Mouse (Mus musculus) gastrocnemius, postnatal 10 days (tissue): ENCODE data around the gene Efcab6. TPM values are rescaled to one million over a fixed set of nuclear protein-coding genes. Genes with fewer than 3 reads are reported as not detected.

Source experiments
- DNase-seq: peaks from one replicate; pipeline ENCODE4 v3.0.0; 2021; ENCODE audit warnings: mixed read lengths
- total RNA-seq, 2 experiments: library from RNA; stranded (reverse); gene quantifications; 2 replicates each; pipeline ENCODE4 v1.2.3; 2021

The Efcab6 gene
- total RNA-seq, 2 experiments from 2014 or later = 3.2 to 7.4 TPM

GRCm38 (mm10) chr15:83877898-83878297 lies 187.3 kb downstream of the Efcab6 start:
- DNase-seq = no peak

- DNase-seq = no peak
Observed at GRCm38 (mm10) chr15:83877155-83877866, 187.9 kb downstream of the Efcab6 start.

GRCm38 (mm10) chr15:83870936-83871335 lies 194.2 kb downstream of the Efcab6 start:
- no peak for DNase-seq

- no peak for DNase-seq
Observed at GRCm38 (mm10) chr15:83865626-83866025, 199.6 kb downstream of the Efcab6 start.

- DNase-seq = peak; percentile 81
Observed at GRCm38 (mm10) chr15:83857129-83857528, 208.1 kb downstream of the Efcab6 start.

- DNase-seq = no peak
Observed at GRCm38 (mm10) chr15:83853400-83853811, 211.8 kb downstream of the Efcab6 start.

GRCm38 (mm10) chr15:83848193-83848592 lies 217.0 kb downstream of the Efcab6 start:
- no peak for DNase-seq

GRCm38 (mm10) chr15:83847512-83847911 lies 217.7 kb downstream of the Efcab6 start:
- no peak for DNase-seq

- DNase-seq = no peak
Observed at GRCm38 (mm10) chr15:83846592-83846991, 218.6 kb downstream of the Efcab6 start.

GRCm38 (mm10) chr15:83845734-83846133 lies 219.4 kb downstream of the Efcab6 start:
- no peak for DNase-seq

- DNase-seq = no peak
Observed at GRCm38 (mm10) chr15:83842915-83843789, 222.0 kb downstream of the Efcab6 start.

- DNase-seq = no peak
Observed at GRCm38 (mm10) chr15:83842419-83842818, 222.8 kb downstream of the Efcab6 start.

- no peak for DNase-seq
Observed at GRCm38 (mm10) chr15:83840950-83841719, 224.0 kb downstream of the Efcab6 start.

- DNase-seq = no peak
Observed at GRCm38 (mm10) chr15:83832265-83832664, 232.9 kb downstream of the Efcab6 start.

- DNase-seq = no peak
Observed at GRCm38 (mm10) chr15:83829226-83829625, 236.0 kb downstream of the Efcab6 start.

GRCm38 (mm10) chr15:83828011-83828410 lies 237.2 kb downstream of the Efcab6 start:
- no peak for DNase-seq

Other genes with a start within 250 kb of the Efcab6 start
- gene Sult4a1, start 40.4 kb upstream of the Efcab6 start, total RNA-seq = under 1 TPM; 0.36 to 0.38 TPM
- gene Pnpla5, start 57.8 kb upstream of the Efcab6 start, total RNA-seq = not detected
- gene Pnpla3, start 102.5 kb upstream of the Efcab6 start, total RNA-seq = 1 to 10 TPM; 3.7 to 4.5 TPM
- 100 to 1,000 TPM; 159 to 191 TPM for gene Samm50, start 126.9 kb upstream of the Efcab6 start, total RNA-seq
- 10 to 100 TPM; 80.9 to 83.6 TPM for gene Parvb, start 166.7 kb upstream of the Efcab6 start, total RNA-seq